Mouse (Mus musculus) B cell, adult 2 months (primary cell): Measurements from ENCODE around the gene Tlcd1.
"Not testable (repeated sequence)": the region's sequence is repeated elsewhere in the genome, so short reads cannot be mapped to it uniquely, and the experiment has no call there.

Experiments used
- DNase-seq, 2 experiments: peaks; one replicate each; pipeline ENCODE4 v3.0.0; 2022

The Tlcd1 gene

DNA sequence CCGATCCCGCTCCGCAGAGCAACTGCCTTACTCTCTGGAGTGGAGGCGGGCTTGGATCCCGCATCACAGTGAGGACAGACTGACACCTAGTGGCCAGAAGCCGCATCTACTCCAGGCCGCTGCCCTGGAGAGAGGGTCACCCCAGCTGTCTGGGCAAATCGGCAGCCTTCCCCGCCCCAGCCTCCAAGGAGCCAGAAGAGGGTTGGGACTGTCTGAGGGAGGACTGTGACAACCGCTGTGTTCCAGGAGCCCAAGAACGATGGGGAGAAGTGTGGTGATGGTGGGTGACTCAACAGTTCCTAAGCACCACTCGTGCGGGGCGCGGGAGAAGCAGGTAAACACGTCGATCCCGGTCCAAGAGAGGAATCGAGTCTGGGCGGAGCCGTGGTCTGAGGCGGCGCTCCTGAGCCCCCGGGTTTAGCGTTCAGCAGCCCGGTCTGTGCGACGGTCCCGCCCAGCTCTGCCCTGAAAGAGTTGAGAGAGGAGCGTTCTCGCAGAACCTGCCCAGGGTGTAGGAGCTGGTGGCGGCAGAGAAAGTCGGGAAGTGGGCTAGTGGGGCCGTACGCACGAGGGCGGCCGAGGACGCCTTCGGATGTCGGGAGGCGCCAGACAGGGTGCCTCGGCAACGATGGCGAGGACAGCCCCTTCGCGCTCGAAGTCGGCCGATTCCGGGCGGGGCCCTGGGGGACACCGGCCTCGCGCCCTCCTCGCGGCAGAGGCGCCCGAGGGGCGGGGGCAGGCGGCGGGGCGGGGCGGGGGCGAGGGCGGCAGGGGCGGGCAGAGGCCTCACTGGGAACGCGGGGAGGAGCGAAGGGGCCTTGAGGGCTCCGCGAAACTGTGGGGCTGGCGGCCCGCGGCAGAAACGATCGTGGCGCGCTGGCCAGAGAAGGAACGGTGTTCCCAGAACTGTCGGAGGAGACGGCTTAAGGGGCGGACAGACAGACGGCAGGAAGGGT, 1.7 kb downstream of the Tlcd1 start:
- peak; percentile 91 for DNase-seq

DNA sequence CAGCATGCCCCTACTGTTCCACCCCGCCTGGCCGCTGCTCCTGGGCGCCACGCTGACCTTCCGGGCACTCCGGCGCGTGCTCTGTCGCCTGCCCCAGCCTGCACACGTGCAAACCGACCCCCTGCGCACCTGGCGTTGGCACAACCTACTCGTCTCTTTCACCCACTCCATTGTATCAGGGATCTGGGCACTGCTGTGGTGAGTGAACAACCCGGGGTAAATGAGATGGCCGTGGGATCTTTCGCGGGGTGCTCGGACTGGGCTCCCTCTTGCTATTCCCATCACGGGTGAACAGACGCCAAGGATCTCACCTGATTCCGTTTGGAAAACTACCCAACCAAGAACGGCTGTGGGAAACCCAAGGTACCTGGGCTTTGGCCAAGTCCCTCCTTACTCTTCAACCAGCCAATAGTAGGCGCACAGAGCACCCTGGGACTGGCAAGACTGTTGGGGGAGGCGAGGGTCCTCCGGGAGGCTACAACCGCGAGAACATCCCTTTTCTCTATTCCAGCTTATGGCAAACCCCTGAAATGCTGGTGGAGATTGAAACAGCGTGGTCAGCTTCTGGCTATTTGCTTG, 2.4 kb downstream of the Tlcd1 start:
- peak in 1 of 2 experiments; percentile 21 for DNase-seq

DNA sequence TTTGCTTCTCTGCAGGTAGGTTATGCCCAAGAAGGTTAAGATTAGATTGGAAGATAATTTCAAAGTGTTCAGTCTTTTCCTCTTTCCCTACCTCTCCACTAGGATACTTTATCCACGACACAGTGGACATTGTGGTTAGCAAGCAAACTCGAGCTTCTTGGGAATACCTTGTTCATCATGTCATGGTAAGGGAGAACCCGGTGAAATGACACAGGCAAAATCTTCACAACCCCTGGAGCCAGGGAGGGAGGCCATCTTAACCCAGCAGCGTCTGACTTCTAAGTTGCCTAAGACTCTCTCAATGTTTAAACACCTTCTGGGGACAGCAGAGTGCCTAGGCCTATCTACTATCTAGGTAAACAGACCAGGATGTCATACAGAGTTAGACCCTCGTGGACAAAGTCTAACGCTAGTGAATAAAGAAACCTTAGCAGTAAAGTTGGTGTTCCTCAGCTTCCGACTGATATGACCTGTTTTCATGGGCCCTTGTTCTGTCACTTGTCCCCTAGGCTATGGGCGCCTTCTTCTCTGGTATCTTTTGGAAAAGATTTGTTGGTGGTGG, 3.0 kb downstream of the Tlcd1 start:
- no peak for DNase-seq

DNA sequence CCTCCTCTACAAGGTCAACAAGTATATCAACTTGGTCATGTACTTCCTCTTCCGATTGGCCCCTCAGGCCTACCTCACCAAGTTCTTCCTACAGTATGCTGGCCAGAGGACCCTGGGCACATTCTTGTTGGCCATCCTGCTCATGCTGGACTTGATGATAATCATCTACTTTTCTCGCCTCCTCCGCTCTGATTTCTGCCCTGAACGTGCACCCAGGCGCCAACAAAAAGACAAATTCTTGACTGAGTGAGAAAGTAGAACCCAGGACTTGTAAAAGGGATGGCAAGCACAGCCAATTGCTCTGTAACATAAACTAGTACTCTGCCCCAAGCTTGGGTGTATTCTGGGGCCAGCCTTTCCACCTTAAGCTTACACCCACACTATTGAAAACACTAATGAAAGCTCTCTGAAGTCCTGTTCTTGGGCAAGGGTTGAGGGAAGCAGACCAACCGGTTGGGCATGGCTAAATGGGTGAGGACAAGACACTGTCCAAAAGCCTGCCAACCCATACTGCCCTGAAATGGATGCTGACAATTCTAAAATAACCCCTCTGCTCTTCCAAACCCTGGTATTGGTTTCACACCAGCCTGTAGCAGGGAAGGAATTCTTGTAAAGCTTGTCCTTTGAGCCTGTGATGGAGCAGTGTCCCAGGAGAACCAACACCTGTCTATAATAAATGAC, 3.7 kb downstream of the Tlcd1 start:
- DNase-seq = no peak

DNA sequence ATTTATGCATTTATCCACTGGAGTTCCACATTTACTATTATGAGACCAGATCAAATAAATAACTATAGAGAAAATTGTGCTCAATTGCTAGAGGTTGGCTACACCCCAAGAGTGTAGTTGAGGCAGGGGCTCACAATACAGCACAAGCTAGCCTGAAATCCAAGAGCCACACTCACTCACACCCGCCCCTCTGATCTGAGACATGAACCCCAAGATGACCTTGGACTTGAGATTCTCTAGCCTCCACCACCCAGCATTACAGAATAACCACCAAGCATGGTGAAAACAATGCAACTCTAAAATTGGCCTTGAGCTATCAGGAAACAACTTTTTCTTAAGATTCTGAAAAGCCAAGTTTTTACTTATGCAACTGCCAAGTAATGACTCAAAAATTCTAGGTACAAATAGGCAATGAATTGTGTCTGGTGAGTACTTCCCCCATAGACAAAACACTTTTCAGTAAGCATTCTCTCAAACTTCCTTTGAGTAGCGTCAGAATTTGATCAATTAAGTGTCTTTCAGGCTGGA, 5.4 kb downstream of the Tlcd1 start:
- no peak for DNase-seq

DNA sequence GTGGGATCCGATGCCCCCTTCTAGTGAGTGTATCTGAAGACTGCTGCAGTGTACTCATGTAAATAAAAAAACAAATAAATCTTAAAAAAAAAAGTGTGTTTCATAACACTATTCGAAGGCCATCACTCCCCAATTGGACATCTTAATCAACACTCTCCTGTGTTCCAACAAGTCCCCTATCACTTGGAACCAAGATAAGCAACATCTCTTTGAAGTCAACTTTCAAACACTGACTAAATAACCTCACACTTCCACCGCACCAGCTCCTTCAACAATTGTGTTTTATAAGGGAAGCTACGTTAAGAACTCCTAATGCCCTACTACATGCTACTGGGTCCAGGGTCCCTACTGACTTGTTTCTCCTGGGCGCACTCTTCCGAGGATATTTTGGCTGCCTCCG, 5.9 kb downstream of the Tlcd1 start:
- DNase-seq = no peak

DNA sequence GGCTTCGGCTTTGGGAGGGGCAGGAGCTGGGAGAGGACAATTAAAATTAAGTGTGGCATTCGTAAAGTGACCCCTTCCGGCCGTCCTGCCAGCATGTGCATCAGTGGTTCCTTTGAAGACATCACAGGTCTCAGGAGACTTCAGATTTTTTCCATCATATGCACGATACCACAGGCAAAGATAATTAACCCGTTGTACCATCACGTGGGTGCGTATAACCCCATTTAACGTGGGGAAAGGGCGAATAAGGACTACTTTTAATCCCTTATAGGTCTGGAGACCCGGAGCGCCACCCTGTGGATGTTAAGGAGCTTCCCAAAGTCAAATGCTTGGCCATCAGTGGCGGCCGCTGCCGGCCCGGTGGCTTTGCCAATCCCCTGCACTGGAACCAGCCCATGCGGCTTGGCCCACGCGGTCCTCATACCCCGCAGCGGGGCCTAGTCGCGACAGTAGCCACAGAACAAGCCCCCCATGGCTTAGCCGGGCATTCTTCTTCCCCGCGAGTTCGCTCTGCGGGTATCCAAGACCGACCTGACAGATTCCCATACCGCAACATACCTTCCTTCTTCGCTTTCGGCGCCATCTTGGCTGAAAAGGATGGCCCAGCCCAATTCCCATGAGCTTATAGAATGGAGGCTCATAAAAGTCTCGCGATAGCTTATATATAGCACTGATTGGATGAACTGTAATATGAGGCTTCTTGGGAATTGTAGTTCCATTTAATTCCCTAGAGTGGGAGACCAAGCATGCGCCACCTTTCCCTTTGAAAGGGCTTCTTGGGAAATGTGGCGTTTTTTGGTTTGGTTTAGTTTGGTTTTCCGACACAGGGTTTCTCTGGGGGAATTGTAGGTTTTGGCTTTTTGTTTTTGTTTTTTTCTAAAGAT, 6.7 kb downstream of the Tlcd1 start, which contains the start of gene Rpl23a:
Gene Rpl23a (minus strand): TSS at position 624 of the 884 bp plus-strand sequence.
- peak; percentile 75 to 76 for DNase-seq

DNA sequence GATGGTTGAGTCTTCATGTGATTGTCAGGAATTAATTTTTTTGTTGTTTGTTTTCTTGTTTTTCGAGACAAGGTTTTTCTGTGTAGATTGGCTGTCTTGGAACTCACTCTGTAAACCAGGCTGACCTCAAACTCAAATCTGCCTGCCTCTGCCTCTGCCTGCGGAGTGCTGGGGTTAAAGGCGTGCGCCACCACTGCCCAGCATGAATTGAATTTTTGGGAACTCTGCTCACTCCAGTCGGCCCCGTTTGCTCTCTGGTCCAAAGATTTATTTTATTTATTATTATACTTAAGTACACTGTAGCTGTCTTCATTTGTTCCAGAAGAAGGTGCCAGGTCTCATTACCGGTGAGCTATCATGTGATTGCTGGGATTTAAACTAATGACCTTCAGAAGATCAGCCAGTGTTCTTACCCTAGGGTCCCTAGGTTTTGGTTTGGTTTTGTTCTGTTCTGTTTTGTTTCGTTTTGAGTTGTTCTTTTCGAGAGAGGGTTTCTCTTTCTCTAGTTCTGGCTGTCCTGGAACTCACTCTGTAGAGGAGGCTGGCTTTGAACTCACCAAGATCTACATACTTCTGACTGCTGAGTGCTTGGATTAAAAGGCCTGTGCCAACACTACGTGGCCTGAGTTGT, 7.5 kb downstream of the Tlcd1 start:
- DNase-seq = no peak

DNA sequence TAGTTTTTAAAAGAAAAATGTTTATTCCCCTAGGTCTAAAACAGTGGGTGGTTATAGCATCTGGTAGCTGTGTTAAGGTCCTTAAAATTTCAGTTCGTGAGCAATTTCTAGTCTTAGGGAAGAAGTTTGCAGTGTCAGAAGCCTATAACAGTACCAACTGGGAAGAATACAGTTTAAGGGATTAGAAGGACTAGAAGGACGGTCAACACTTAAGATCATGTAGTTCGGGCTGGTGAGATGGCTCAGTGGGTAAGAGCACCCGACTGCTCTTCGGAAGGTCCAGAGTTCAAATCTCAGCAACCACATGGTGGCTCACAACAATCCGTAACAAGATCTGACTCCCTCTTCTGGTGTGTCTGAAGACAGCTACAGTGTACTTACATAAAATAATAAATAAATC, 8.2 kb downstream of the Tlcd1 start:
- not testable (repeated sequence) for DNase-seq

DNA sequence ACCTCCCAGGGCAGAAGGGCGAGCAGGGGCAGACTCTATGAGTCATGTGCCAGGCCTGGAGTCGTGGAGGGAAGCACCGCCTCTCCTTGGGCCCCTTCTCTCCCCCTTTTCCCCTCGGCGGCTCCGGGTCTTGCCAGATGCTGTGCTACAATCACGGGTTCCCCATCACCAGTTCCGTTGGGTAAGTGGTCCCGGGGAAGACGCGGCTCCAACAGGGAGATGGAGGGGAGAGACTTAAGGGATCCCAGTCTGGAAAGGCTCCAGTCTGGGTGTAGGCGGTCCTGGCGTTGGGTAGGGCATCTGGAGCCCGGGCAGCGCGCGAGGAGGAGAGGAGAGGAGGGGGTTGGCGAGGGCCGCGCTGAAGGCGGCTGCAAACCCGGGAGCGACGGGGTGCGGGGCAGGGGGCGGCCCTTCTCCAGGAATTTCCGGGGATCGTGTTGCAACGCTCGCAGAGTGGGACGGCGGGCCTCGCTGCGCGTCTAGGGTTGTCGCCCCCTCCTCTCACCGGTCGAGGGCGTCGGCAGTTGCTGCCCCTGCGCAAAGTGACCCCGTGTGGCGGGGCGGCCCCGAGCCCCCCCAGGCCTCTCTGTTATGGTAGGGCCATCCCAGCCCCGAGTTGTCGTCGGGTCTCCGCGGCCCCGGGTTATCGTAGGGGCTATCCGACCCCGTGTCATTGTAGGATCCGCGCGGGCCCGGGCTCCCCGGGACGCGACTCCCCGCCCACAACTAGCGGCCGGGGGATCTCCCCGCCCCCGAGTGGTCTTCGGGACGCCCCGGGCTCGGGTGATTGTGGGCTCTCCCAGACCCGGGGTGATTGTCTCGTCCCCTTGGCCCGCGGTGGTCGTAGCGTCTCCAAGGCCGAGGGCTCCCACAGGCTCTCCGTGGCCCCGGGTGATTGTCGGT, 12.1 kb downstream of the Tlcd1 start, which contains the start of gene Rab34:
Gene Rab34 (plus strand): TSS at position 100 of the 903 bp plus-strand sequence.
- peak; percentile 27 to 33 for DNase-seq

DNA sequence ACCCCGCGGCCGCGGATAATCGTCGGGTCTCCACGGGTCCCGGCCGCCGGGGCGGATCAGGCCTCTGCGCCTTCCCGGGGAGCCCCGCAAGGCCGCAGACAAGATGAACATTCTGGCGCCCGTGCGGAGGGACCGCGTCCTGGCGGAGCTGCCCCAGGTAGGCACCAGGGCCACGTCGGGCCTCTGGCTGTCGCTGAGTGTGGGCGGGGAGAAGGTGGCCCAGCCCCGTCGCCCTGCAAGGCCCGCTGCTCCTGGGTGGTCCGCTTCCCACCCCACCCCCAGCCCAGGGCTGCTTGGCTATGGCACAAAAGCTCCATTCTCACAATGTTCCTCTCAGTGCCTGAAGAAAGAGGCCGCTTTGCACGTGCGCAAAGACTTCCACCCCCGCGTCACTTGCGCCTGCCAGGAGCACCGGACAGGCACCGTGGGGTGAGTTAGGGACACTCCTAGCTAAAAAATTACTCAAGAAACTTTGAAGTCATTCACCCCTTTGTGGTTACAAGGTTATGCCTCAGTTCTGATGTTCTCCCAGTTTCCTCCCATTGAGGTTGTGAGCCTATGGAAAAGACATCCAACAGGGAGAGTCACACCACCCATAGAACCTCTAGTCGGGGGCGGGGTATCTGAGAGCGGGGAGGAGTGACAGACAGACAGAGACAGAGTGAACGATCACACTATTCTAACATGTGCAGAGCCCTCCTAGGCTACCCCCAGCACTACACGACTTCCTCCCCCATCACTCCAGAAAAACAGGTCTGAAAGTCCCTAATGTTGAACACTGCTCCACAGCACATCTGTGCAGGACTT, 12.9 kb downstream of the Tlcd1 start:
- DNase-seq = peak; percentile 34 to 53

DNA sequence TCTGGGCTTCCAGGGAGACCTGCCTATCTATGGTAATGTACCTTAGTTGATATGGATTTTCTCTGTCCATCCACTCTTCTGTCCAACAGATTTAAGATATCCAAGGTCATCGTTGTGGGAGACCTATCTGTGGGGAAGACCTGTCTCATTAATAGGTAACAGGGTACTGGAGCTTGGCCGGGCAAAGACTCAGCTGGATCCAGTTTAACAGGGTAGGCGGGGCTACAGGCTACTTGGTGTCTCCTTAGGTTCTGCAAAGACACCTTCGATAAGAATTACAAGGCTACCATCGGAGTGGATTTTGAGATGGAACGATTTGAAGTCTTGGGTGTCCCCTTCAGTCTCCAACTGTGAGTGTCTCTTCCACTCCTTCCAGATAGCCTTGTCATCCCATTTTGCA, 13.5 kb downstream of the Tlcd1 start:
- no peak for DNase-seq

DNA sequence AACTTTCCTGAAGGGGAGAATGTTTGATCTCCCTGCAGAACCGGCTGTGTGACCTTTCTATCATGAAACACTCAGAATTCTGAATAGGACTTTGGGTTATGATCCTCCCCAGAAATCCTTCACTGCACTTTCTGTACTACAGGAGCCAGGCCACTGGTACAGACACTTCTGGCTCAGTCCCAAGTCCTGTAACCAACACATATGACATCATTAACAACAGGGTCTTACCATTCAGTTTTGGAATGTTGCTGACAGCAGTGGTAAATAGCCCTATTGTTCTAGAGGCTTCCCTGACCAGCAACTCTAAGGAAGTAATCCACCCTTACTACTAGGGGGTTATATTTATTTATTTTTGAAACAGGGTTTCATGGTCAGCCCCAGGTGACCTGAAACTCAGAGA, 16.6 kb downstream of the Tlcd1 start, which contains the start of gene Proca1:
Gene Proca1 (plus strand): TSS at position 280 of the 400 bp plus-strand sequence.
- DNase-seq = no peak

DNA sequence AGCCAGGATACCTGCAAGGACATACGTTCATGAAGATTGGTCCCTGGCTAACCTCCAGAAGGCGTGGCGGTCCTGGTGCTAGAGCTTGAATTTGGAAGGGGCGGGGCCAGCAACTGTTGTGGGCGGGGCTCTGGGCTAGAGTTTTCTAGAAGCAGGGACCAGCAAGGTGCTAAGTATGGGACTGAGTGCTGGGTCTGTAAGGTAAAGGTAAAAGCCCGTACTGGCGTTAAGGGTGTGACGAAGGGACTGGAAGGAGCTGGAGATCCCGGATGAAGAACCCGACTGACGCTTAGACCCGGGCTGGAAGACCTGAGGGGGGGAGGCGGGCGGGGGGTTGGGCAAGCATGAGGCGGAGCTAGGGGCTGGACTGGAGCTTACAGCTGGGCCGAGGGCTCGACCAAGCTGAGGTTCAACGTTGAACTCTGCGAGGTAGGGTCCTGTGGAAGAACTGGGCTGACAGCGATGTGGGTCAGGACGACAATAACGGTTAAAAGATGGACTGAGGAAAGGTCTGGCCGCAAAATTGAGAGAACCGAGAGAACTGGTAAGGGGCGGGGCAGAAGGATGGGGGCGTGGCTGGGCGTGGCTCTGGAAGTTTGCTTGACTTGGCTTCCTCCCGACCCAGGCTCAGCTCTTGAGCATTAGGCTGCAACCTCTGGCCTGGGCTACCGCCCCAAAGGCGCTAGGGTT, 18.0 kb downstream of the Tlcd1 start:
- peak; percentile 86 to 87 for DNase-seq

DNA sequence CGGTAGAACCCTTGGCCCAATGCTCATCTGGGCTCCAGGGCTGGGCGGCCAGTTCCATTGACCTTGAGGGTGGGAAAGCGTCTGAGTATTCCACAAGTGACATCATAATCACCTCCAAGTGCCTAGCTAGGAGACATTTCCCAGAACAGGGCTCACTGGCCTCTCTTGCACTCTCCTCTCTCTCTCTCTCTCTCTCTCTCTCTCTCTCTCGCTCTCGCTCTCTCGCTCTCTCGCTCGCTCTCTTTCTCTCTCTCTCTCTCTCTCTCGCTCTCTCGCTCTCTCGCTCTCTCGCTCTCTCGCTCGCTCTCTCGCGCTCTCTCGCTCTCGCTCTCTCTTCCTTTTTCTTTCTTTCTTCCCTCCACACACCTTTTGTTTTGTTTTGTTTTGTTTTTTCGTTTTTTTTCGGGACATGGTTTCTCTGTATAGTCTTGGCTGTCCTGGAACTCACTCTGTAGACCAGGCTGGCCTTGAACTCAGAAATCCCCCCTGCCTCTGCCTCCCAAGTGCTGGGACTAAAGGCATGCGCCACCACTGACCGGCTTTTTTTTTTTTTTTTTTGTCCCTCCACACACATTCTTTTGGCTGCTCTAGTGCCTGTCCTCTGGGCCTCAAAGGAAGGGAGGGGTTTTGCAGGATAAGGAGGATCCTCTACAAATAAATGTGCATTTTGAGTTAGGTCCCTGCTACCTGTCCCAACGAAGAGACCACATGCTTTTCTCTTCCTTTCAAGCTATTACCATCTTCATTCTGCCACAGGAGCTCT, 18.8 kb downstream of the Tlcd1 start:
- DNase-seq = no peak

DNA sequence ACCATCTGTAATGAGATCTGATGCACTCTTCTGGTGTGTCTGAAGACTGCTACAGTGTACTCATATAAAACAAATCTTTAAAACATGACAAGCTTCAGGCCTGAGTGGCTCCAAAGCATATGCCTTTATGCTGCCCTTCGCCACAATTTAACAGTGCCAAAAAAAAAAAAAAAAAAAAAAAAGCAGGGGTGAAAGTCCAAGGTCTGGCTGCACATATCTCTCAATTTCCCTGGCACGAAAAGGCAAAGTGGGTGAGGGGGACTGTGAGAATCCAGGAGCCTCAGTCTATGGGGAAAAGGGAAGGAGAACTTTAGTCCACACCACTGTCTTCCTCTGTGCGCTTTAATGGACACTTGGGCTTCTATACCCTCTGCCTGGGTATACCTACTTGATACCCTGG, 25.9 kb downstream of the Tlcd1 start:
- no peak for DNase-seq

DNA sequence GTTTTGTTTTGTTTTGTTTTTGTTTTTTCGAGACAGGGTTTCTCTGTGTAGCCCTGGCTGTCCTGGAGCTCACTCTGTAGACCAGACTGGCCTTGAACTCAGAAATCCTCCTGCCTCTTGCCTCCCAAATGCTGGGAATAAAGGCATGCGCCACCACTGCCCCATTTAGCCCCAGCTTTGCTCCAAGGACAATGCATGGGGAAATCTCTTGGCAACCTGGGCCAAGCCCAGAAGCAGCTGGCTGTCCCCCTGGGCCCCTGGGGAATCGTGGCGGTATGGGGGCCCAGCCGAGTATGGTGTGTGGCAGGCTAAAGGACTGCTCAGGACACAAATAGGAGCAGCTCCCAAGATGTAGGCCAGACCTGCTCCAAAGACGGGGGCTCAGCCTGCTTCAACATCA, 27.8 kb downstream of the Tlcd1 start:
- no peak for DNase-seq
